Mouse (Mus musculus) intestine, embryonic 16.5 days (tissue): Measurements from ENCODE around the gene Osbpl7. TPM values are rescaled to one million over a fixed set of nuclear protein-coding genes. Genes with fewer than 3 reads are reported as not detected.
A peak's percentile ranks its signal among the peaks of the same experiment; 100 is the strongest.

Experiments
- ATAC-seq: fragments of 200-750 bp; cut with Nextera tagmentation; 2 replicates; pipeline ENCODE4 v1.8.0; 2017; ENCODE audit warnings: moderate TSS enrichment, moderate library complexity
- H3K27ac ChIP-seq: fragments of 300-500 bp; sonication (generic); 2 replicates; pipeline ENCODE4 v1.5.1; 2014; ENCODE audit warnings: mild to moderate bottlenecking, low read length
- H3K27me3 ChIP-seq: fragments of 300-500 bp; sonication (generic); replicated peaks from 2 replicates; pipeline ENCODE4 v1.6.1; 2014; ENCODE audit warnings: low read length, control low read depth, mixed read lengths; ENCODE audit not compliant: control insufficient read depth, insufficient read depth
- H3K36me3 ChIP-seq: fragments of 300-500 bp; sonication (generic); 2 replicates; pipeline ENCODE4 v1.6.1; 2014; ENCODE audit warnings: low read length, control low read depth; ENCODE audit not compliant: control insufficient read depth, insufficient read depth
- H3K4me1 ChIP-seq: fragments of 300-500 bp; sonication (generic); 2 replicates; pipeline ENCODE4 v1.6.1; 2014; ENCODE audit warnings: low read length, control low read depth, mixed read lengths; ENCODE audit not compliant: control insufficient read depth, insufficient read depth
- H3K4me2 ChIP-seq: fragments of 300-500 bp; sonication (generic); 2 replicates; pipeline ENCODE4 v1.6.1; 2014; ENCODE audit warnings: low read depth, low read length, control low read depth
- H3K4me3 ChIP-seq: fragments of 300-500 bp; sonication (generic); 2 replicates; pipeline ENCODE4 v1.5.1; 2014; ENCODE audit warnings: mild to moderate bottlenecking, low read length
- H3K9ac ChIP-seq: fragments of 300-500 bp; sonication (generic); 2 replicates; pipeline ENCODE4 v1.6.1; 2014; ENCODE audit warnings: low read depth, low read length
- H3K9me3 ChIP-seq: fragments of 300-500 bp; sonication (generic); 2 replicates; pipeline ENCODE4 v1.6.1; 2016; ENCODE audit warnings: low read length, control low read depth; ENCODE audit not compliant: control insufficient read depth
- WGBS: fragments of 180-500 bp; shearing (Covaris S2); extraction: QIAGEN DNeasy Blood & Tissue Kit; methylation state at CpG from one replicate; pipeline ENCODE4 v1.1.7; 2014; 5-methylcytosine and 5-hydroxymethylcytosine counted together
- polyA plus RNA-seq: library from polyadenylated mRNA; unstranded; fragments of >200 nt; fragmentation: Nextera tagmentation; extraction: Ambion mirVana; gene quantifications from 2 replicates; pipeline ENCODE4 v1.2.1, GENCODE M21; 2015

The Osbpl7 gene
- polyA plus RNA-seq, 1 experiment from 2014 or later = 12.4 TPM

DNA sequence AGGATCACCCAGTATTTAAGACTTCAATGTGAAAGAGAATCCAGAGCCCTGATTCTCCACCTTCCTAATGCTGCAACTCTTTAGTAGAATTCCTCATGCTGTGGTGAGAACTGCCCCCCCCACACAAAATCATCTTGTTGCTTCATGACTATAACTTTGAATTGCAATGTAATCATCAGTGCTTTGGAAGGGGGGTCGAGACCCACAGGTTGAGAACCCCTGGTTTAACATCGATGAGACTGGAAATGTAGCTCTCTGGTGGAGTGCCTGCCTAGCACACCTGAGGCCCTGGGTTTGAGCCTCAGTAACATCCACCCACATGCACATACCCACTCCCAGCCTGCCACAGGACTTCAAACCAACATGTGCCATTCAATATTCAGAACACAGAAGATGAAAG lies 44.2 kb downstream of the Osbpl7 start:
- H3K27me3 ChIP-seq = peaks cover 11% of the 10 kb centered on the region; the same call in 1 of the 2 replicates
- 67% methylated on average over 2 of the region's 2 CpGs for WGBS
- no peaks in the 10 kb centered on the region for H3K36me3 ChIP-seq
- H3K9ac ChIP-seq = no peak overlapping the region
- no peak overlapping the region for H3K27ac ChIP-seq
- no peak overlapping the region for H3K4me3 ChIP-seq
- no peak overlapping the region for H3K4me2 ChIP-seq
- no peak for ATAC-seq
- 0 out of 2 replicates have a peak, but pooled peaks cover 3% of the 10 kb centered on the region for H3K4me1 ChIP-seq
- H3K9me3 ChIP-seq = no peaks in the 10 kb centered on the region

DNA sequence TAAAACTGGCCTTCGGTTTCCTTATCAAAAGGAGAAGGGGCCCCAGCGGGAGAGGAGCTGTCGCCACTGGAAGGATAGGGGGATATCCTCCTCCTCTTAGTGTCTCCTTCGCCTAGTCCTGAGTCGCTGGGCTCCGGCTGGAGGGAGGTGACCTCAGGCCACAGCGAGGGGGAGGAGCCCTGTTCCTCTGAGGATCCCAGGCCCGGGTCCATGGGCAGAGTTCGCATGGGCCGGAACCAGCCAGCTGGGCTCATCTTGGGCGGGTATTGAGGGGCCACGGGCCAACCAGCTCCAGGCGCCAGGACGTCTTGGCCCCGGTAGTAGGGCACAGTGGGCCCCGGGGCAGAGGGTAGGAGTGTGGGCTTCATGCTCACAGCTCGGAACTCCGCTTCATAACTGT lies 48.4 kb downstream of the Osbpl7 start:
- H3K4me1 ChIP-seq = 0 out of 2 replicates have a peak, but pooled peaks cover 3% of the 10 kb centered on the region
- H3K36me3 ChIP-seq = no peaks in the 10 kb centered on the region
- no peak for ATAC-seq
- H3K4me3 ChIP-seq = no peak overlapping the region
- WGBS = 18% methylated on average over 18 of the region's 18 CpGs
- no peaks in the 10 kb centered on the region for H3K9me3 ChIP-seq
- H3K9ac ChIP-seq = no peak overlapping the region; the same call in 1 of the 2 replicates
- no peak overlapping the region for H3K27ac ChIP-seq
- peaks cover 11% of the 10 kb centered on the region; the same call in 1 of the 2 replicates for H3K27me3 ChIP-seq
- no peak overlapping the region for H3K4me2 ChIP-seq

DNA sequence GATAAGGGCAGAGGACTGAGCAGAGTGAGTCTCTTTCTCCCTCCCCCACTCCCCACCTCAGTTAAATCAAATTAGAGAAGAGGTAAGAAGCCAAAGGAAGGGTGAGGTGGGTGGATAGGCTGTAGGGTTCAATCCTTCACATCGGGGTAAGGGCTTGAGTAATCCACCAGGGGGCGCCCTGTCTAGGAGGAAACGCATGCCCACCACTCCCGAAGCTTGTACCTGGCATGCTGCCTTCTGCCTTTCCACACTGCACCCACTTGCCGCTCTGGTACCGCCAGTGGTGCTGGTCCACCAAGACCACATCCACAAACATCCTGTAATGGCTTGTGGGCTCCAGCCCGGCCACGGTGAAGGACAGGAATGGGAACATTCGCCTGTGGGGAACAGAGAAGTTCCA lies 51.3 kb downstream of the Osbpl7 start:
- Histone ChIP-seq H3K27me3 (peaks cover 7% of the 10 kb centered on the region; the same call in 1 of the 2 replicates), H3K4me2 (no peak overlapping the region), H3K9me3 (no peaks in the 10 kb centered on the region), H3K4me1 (0 out of 2 replicates have a peak, but pooled peaks cover 3% of the 10 kb centered on the region), H3K4me3 (no peak overlapping the region), H3K27ac (no peak overlapping the region), H3K9ac (no peak overlapping the region), H3K36me3 (no peaks in the 10 kb centered on the region)
- 20% methylated on average over 9 of the region's 9 CpGs for WGBS
- ATAC-seq = no peak

DNA sequence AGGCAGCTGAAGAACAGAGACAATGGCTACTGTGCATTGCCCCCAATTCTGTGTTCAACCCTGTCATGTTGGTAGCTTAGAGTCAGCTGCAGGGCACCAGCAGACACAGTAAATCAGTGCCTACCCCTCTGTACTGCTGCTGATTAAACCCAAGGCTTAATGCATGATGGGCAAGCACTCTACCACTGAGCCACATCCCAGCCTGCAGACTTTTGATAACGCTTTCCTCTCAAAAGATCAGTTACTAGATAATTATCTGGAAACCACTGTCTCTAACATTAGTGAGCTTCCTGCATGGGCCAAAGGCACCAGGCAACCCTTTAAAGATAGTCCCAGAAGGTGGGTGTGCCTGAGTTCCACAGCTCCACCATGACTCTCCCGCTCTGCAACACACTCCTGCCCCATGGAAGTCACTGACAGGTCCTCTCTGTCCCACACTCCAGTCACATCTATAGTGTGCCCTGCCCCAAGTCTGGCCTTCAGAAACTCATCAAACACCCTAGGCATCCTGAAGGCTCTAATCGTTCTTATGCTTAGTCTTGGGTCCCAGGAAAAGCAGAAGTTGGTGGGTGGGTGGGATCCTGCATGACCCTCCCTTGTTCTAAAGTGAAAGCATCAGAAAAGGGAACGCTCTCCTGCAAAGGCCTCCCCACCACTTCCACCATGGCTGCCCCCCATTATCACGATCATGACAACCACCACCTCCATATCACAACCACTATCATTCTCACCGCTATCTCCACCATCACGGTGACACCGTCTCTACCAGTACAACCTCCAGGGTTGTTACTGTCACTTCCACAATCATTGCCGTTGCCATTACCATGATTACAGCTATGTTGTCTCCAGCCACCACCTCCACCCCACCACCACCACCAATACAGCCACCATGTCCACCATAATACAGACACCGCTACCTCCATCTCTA lies 53.0 kb downstream of the Osbpl7 start:
- 89% methylated on average over 10 of the region's 10 CpGs for WGBS
- Histone ChIP-seq H3K27ac (no peak overlapping the region), H3K27me3 (peaks cover 6% of the 10 kb centered on the region; the same call in 1 of the 2 replicates), H3K4me2 (no peak overlapping the region), H3K9me3 (no peaks in the 10 kb centered on the region), H3K4me1 (0 out of 2 replicates have a peak, but pooled peaks cover 3% of the 10 kb centered on the region), H3K4me3 (no peak overlapping the region), H3K36me3 (no peaks in the 10 kb centered on the region), H3K9ac (no peak overlapping the region)
- no peak for ATAC-seq

DNA sequence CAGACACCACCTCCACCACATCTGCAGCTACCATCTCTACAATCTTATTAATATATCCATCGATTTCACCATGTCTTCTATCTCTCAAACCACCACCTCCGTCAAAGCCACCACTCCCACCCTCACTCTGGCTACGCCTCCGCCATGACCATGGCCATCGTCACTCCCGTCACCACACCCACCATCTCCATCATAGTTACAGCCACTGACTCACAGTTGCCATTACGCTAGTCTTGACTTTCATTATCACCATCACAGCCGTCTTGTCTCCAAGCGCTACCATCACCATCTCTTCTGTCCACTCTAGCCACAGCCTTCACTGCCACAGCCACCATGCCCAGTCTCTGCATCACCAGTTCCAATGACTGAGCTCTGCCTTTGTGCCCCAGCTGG lies 53.7 kb downstream of the Osbpl7 start:
- Histone ChIP-seq H3K4me3 (no peak overlapping the region), H3K36me3 (no peaks in the 10 kb centered on the region), H3K4me1 (no peaks in the 10 kb centered on the region), H3K9me3 (no peaks in the 10 kb centered on the region), H3K4me2 (no peak overlapping the region), H3K27me3 (peaks cover under 1% of the 10 kb centered on the region; the same call in 1 of the 2 replicates), H3K27ac (no peak overlapping the region), H3K9ac (no peak overlapping the region)
- ATAC-seq = no peak
- 95% methylated on average over 9 of the region's 9 CpGs for WGBS

DNA sequence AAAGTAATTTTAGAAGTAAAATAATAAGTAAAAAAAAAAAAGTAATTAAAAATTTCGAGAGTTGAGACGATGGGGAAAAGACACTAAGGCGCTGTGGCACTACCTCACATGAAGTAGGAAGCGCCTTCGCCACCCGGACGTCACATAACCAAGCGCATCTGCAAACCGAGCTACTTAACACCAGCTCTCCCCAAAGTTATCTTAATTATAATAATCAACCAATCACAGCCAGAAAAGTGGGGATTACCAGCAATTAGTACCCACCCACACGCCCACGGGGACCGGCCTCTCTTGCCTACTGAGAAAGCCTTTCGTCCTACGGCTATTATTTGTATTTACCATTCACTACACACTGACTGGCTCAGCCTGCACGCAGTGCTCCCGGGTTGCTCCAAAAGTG lies 58.5 kb downstream of the Osbpl7 start:
- no peak overlapping the region for H3K27ac ChIP-seq
- no peaks in the 10 kb centered on the region for H3K9me3 ChIP-seq
- no peak overlapping the region for H3K4me2 ChIP-seq
- no peak overlapping the region for H3K4me3 ChIP-seq
- 82% methylated on average over 16 of the region's 16 CpGs for WGBS
- no peaks in the 10 kb centered on the region for H3K4me1 ChIP-seq
- no peaks in the 10 kb centered on the region for H3K36me3 ChIP-seq
- peaks cover 16% of the 10 kb centered on the region for H3K27me3 ChIP-seq
- H3K9ac ChIP-seq = no peak overlapping the region
- no peak for ATAC-seq

DNA sequence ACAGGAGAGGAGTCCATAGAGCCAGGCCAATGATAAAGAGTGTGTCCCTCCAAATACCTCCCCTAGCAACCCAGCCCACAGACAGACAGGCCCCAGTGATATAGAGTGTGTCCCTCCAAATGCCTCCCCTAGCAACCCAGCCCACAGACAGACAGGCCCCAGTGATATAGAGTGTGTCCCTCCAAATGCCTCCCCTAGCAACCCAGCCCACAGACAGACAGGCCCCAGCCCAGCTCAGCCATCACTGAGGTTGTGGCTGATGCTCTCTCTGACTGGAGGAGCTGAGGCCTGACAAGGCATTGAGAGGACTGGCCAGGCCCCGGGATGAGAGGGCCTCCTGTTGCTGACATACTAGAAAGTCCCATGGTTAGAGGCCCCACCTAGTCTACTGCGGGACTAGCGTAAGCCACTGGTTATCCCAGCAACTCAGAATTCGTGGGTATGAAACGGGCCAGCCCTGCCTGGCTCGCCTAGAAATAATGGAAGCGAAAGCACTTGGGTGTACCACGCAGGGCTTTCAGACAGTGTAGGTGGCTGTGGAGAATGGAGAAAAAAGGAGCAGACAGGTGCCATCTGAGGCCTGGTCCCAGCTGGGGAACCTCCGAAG lies 62.2 kb downstream of the Osbpl7 start:
- ATAC-seq = no peak
- 80% methylated on average over 9 of the region's 9 CpGs for WGBS
- H3K9ac ChIP-seq = no peak overlapping the region

DNA sequence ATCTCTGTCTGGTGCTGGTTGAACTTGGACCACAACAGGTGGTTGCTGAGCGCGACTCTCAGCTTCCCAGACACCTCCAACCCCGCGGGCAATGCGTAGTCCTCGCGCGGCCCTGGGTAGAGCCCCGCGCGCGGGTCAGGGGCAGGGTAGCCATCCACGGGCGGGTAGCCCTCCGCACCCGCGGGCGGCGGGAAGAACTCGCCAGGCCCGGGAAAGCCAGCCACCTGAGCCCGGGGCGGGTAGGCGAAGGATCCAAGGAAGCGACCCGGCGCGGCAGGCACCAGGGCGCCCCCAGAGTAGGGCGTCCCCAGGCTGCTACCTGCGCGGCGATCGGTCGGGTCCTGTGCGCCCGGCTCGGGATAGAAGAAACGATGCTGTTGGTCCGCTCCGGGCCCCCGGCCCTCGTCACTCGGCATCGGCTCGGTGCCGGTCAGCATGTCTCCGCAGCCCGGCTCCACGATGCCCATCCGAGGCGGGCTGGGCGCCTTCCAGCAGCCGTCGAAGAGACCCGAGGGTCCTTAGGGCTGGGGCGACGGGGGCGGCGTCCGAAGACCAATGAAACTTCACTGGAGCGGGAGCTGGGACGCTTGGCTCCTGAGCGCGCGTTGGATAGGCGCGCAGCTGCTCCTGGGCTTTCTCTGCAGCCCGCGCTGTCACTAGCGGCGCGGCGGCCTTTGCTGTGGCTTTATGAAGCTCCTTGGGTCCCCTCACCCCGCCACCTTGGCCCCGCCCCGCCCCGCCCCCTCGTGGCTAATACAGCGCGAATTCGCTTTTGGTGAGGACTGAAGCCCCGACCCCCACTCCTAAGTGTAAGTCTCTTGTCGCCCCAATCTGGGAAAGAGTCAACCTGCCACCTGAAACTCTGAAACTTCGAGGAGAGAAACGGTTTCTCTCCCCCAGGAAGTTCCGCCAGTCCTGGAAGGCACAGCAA lies 64.5 kb downstream of the Osbpl7 start, which contains the start of gene Tbx21:
Gene Tbx21 (minus strand): TSS at position 661 of the 931 bp plus-strand sequence.
- Histone ChIP-seq H3K4me1 (peaks cover 13% of the 10 kb centered on the region), H3K27ac (no peak within 1 kb of the TSS), H3K9ac (peak within 1 kb of the TSS; percentile 29; the same call in 1 of the 2 replicates), H3K9me3 (no peaks in the 10 kb centered on the region), H3K4me2 (peak within 1 kb of the TSS; percentile 69), H3K27me3 (peaks cover 56% of the 10 kb centered on the region), H3K4me3 (peak within 1 kb of the TSS; percentile 46), H3K36me3 (no peaks in the 10 kb centered on the region)
- under 1% methylated on average over 87 of the region's 87 CpGs for WGBS
- ATAC-seq = 0 out of 2 replicates have a peak, but pooled peaks have one; percentile 13

More for the DNA sequence above, 62.2 kb downstream of the Osbpl7 start:
- Histone ChIP-seq H3K27ac (no peak overlapping the region), H3K4me2 (no peak overlapping the region), H3K36me3 (no peaks in the 10 kb centered on the region), H3K9me3 (no peaks in the 10 kb centered on the region), H3K4me3 (no peak overlapping the region), H3K4me1 (peaks cover 13% of the 10 kb centered on the region), H3K27me3 (peaks cover 48% of the 10 kb centered on the region)
